Mouse (Mus musculus): ENCODE results near the gene Bok.

DNA sequence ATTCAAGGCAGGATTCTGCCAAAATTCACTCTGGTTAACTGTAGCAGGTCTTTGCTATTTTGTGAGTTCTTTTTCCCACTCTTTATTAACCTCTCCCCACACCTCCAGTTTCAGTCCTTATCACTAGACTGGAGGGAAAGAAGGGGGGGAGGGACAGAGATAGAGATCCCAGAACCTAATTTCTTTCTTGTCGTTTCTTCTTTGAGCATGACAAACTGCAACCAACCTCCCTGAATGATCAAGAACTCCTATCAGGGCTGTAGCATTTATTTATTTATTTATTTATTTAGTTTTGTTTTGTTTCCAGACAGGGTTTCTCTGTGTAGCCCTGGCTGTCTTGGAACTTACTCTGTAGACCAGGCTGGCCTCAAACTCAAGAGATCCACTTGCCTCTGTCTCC, 16.6 kb downstream of the Bok start:
- no peak for TF ChIP-seq CTCF (IDR thresholded peaks at IDR 0.05)
- TF ChIP-seq EP300 (IDR thresholded peaks at IDR 0.05; ENCODE audit: insufficient read depth, low read depth, low read length), result no peak
- TF ChIP-seq POLR2A (IDR thresholded peaks at IDR 0.05; ENCODE audit: insufficient read depth, low read depth, low read length), result no peak
